Mouse (Mus musculus) adrenal gland, adult 8-10 months (tissue): ENCODE results near the gene Retreg3. TPM values are rescaled to one million over a fixed set of nuclear protein-coding genes. Genes with fewer than 3 reads are reported as not detected.
"Not testable (repeated sequence)": the region's sequence is repeated elsewhere in the genome, so short reads cannot be mapped to it uniquely, and the experiment has no call there.

Experiments
- DNase-seq: peaks from one replicate; pipeline ENCODE4 v3.0.0; 2022
- total RNA-seq, 4 experiments: library from RNA; stranded (reverse); gene quantifications; 2 replicates each; pipeline ENCODE4 v1.2.4; 2022

The Retreg3 gene
- total RNA-seq: 10 to 100 TPM; 48.0 to 56.4 (median 50.8) TPM

GRCm38 (mm10) chr11:101119761-101120544 lies at the start of gene Retreg3, which contains the start of gene Tubg1:
Retreg3 (minus strand) TSS chr11:101119893.
Tubg1 (plus strand) TSS chr11:101119938.
- DNase-seq: peak; percentile 98

- no peak for DNase-seq
Observed at GRCm38 (mm10) chr11:101168301-101168980, 48.7 kb upstream of the Retreg3 start.

GRCm38 (mm10) chr11:101167963-101168300 lies 48.2 kb upstream of the Retreg3 start:
- DNase-seq: no peak

- no peak for DNase-seq
Observed at GRCm38 (mm10) chr11:101167211-101167962, 47.7 kb upstream of the Retreg3 start.

GRCm38 (mm10) chr11:101166357-101166756 lies 46.7 kb upstream of the Retreg3 start:
- DNase-seq: no peak

- DNase-seq: no peak
Observed at GRCm38 (mm10) chr11:101164677-101165580, 45.2 kb upstream of the Retreg3 start.

- DNase-seq: no peak
Observed at GRCm38 (mm10) chr11:101164351-101164665, 44.6 kb upstream of the Retreg3 start.

GRCm38 (mm10) chr11:101163476-101164350 lies 44.0 kb upstream of the Retreg3 start:
- DNase-seq: no peak

- no peak for DNase-seq
Observed at GRCm38 (mm10) chr11:101162772-101163171, 43.1 kb upstream of the Retreg3 start.

- no peak for DNase-seq
Observed at GRCm38 (mm10) chr11:101162301-101162700, 42.6 kb upstream of the Retreg3 start.

- DNase-seq: no peak
Observed at GRCm38 (mm10) chr11:101161551-101161950, 41.9 kb upstream of the Retreg3 start.

GRCm38 (mm10) chr11:101160981-101161505 lies 41.4 kb upstream of the Retreg3 start:
- DNase-seq: not testable (repeated sequence)

GRCm38 (mm10) chr11:101160151-101160550 lies 40.5 kb upstream of the Retreg3 start:
- not testable (repeated sequence) for DNase-seq

GRCm38 (mm10) chr11:101155728-101156371 lies 36.2 kb upstream of the Retreg3 start, which contains the start of gene Tubg2:
Tubg2 (plus strand) TSS chr11:101155907.
- DNase-seq: peak; percentile 47

GRCm38 (mm10) chr11:101155151-101155550 lies 35.5 kb upstream of the Retreg3 start:
- DNase-seq: no peak

GRCm38 (mm10) chr11:101154648-101155047 lies 35.0 kb upstream of the Retreg3 start:
- no peak for DNase-seq

GRCm38 (mm10) chr11:101152825-101153224 lies 33.1 kb upstream of the Retreg3 start:
- DNase-seq: no peak

- DNase-seq: no peak
Observed at GRCm38 (mm10) chr11:101151063-101151462, 31.4 kb upstream of the Retreg3 start.

GRCm38 (mm10) chr11:101149178-101150105 lies 29.7 kb upstream of the Retreg3 start:
- DNase-seq: no peak
